29 mouse cellular contexts compared by ENCODE assay signal in genomic region chr4:154697476-154697875, GRCm38 (mm10). TPM values are rescaled to one million over a fixed set of nuclear protein-coding genes. Genes with fewer than 3 reads are reported as not detected.
DNase-seq lines count a peak whose midpoint lies in the region; ATAC-seq and TF ChIP-seq lines count a peak whose summit lies in the region.
"Had no signal": no experiment of that assay in that cellular context is flagged by ENCODE, and none has a peak within 500 bp of the region (broad histone marks: within the 10 kb centered on the region; RNA-seq: fewer than 3 reads in every experiment).

No protein-coding gene starts in this region.

- no peak overlapping the region for H3K4me2 ChIP-seq in forebrain, embryonic 13.5 days
- no peak overlapping the region for H3K4me2 ChIP-seq in limb, embryonic 14.5 days (replicated peaks; ENCODE audit: low read depth, low read length, severe bottlenecking)
- no peak overlapping the region for H3K4me2 ChIP-seq in lung, postnatal 0 days (replicated peaks; ENCODE audit: low read depth, low read length)
- H3K4me2 ChIP-seq: embryonic facial prominence, embryonic 15.5 days; hindbrain, embryonic 15.5 days had no signal

- H3K9me3 ChIP-seq in forebrain, embryonic 10.5 days: no peaks in the 10 kb centered on the region
- H3K9me3 ChIP-seq in forebrain, embryonic 13.5 days (replicated peaks): no peaks in the 10 kb centered on the region
- H3K9me3 ChIP-seq in limb, embryonic 14.5 days (ENCODE audit: control insufficient read depth, low read length): no peaks in the 10 kb centered on the region
- H3K9me3 ChIP-seq in lung, postnatal 0 days (ENCODE audit: low read length): no peaks in the 10 kb centered on the region
- H3K9me3 ChIP-seq: embryonic facial prominence, embryonic 15.5 days; hindbrain, embryonic 15.5 days had no signal

- no peak for ATAC-seq in forebrain, embryonic 13.5 days
- no peak for ATAC-seq in limb, embryonic 14.5 days (ENCODE audit: low FRiP score, low read depth)
- no peak for ATAC-seq in megakaryocyte progenitor cell, adult 5-6 weeks (replicated peaks; ENCODE audit: poor library complexity)
- ATAC-seq in lung, postnatal 0 days: no peak
- ATAC-seq: CD4-positive, CD25-positive, alpha-beta regulatory T cell, adult 4 months; forebrain, embryonic 16.5 days; intestine, embryonic 16.5 days had no signal

- no peak for TF ChIP-seq POLR2A in limb, embryonic 14.5 days (IDR thresholded peaks at IDR 0.05; ENCODE audit: borderline replicate concordance, extremely low read depth, insufficient read depth, insufficient read length)

- H3K27ac ChIP-seq in forebrain, embryonic 10.5 days: 0 out of 2 replicates have a peak overlapping the region, but pooled peaks have one; percentile 22
- H3K27ac ChIP-seq in forebrain, embryonic 13.5 days: no peak overlapping the region
- peak overlapping the region; percentile 50; the same call in 1 of the 2 replicates for H3K27ac ChIP-seq in limb, embryonic 14.5 days (replicated peaks; ENCODE audit: low read depth, low read length)
- no peak overlapping the region for H3K27ac ChIP-seq in lung, postnatal 0 days (ENCODE audit: low read length)
- H3K27ac ChIP-seq: embryonic facial prominence, embryonic 15.5 days; hindbrain, embryonic 15.5 days had no signal

- H3K4me1 ChIP-seq in forebrain, embryonic 10.5 days: peaks cover 42% of the 10 kb centered on the region
- peaks cover 28% of the 10 kb centered on the region for H3K4me1 ChIP-seq in forebrain, embryonic 13.5 days
- H3K4me1 ChIP-seq in limb, embryonic 14.5 days (ENCODE audit: control insufficient read depth, insufficient read depth, low read length): peaks cover 65% of the 10 kb centered on the region
- no peaks in the 10 kb centered on the region for H3K4me1 ChIP-seq in lung, postnatal 0 days (ENCODE audit: insufficient read depth, low read depth, low read length)
- H3K4me1 ChIP-seq: embryonic facial prominence, embryonic 15.5 days; hindbrain, embryonic 15.5 days had no signal

- no peak overlapping the region for H3K9ac ChIP-seq in forebrain, embryonic 13.5 days
- H3K9ac ChIP-seq in limb, embryonic 14.5 days (ENCODE audit: low read depth, low read length, severe bottlenecking): no peak overlapping the region
- no peak overlapping the region for H3K9ac ChIP-seq in lung, postnatal 0 days (replicated peaks; ENCODE audit: low read depth)
- H3K9ac ChIP-seq: embryonic facial prominence, embryonic 15.5 days; hindbrain, embryonic 15.5 days had no signal

- 90% methylated on average over 5 of the region's 5 CpGs for WGBS in forebrain, embryonic 10.5 days
- WGBS in forebrain, embryonic 13.5 days: 80% methylated on average over 5 of the region's 5 CpGs
- 60% methylated on average over 5 of the region's 5 CpGs for WGBS in limb, embryonic 14.5 days
- WGBS in lung, postnatal 0 days: 69% methylated on average over 5 of the region's 5 CpGs

- 0 out of 2 replicates have a peak, but pooled peaks cover 8% of the 10 kb centered on the region for H3K27me3 ChIP-seq in forebrain, embryonic 10.5 days (ENCODE audit: poor library complexity, severe bottlenecking)
- H3K27me3 ChIP-seq in forebrain, embryonic 13.5 days: no peaks in the 10 kb centered on the region
- H3K27me3 ChIP-seq in limb, embryonic 14.5 days (ENCODE audit: control insufficient read depth, insufficient read depth, low read length): no peaks in the 10 kb centered on the region
- H3K27me3 ChIP-seq in lung, postnatal 0 days (replicated peaks; ENCODE audit: insufficient read depth, low read length): no peaks in the 10 kb centered on the region

- DNase-seq in forebrain, embryonic 10.5 days (ENCODE audit: extremely low spot score, low spot score): no peak
- DNase-seq in kidney, adult 18-20 months: peak; percentile 1
- no peak for DNase-seq in kidney, adult 11 months
- no peak for DNase-seq in limb, embryonic 14.5 days (ENCODE audit: low spot score)
- DNase-seq in lung, postnatal 0 days (ENCODE audit: low spot score): no peak
- DNase-seq: adrenal gland, adult 8-10 months; B cell, adult 2 months; cerebellum, adult 11 months; cerebellum, adult 8-10 months; cerebellum, postnatal 36 days; gastrocnemius, postnatal 10 days; heart, postnatal 10 days; heart, postnatal 4 days had no signal

- no peaks in the 10 kb centered on the region for H3K36me3 ChIP-seq in forebrain, embryonic 10.5 days (replicated peaks)
- H3K36me3 ChIP-seq in forebrain, embryonic 13.5 days (ENCODE audit: poor library complexity, severe bottlenecking): no peaks in the 10 kb centered on the region
- no peaks in the 10 kb centered on the region for H3K36me3 ChIP-seq in limb, embryonic 14.5 days (ENCODE audit: control insufficient read depth, insufficient read depth, low read length)
- no peaks in the 10 kb centered on the region for H3K36me3 ChIP-seq in lung, postnatal 0 days (ENCODE audit: insufficient read depth, low read length)
- H3K36me3 ChIP-seq: embryonic facial prominence, embryonic 15.5 days; G1E; hindbrain, embryonic 15.5 days had no signal

- H3K4me3 ChIP-seq in forebrain, embryonic 10.5 days: no peak overlapping the region
- no peak overlapping the region for H3K4me3 ChIP-seq in forebrain, embryonic 13.5 days
- H3K4me3 ChIP-seq in limb, embryonic 14.5 days (replicated peaks; ENCODE audit: low read length): no peak overlapping the region
- H3K4me3 ChIP-seq in lung, postnatal 0 days (ENCODE audit: low read depth, low read length): no peak overlapping the region
- H3K4me3 ChIP-seq: embryonic facial prominence, embryonic 15.5 days; erythroblast, embryonic 14.5 days; hindbrain, embryonic 15.5 days had no signal

- TF ChIP-seq CTCF in lung, postnatal 0 days (IDR thresholded peaks at IDR 0.05): no peak

- TF ChIP-seq EP300 in lung, postnatal 0 days (IDR thresholded peaks at IDR 0.05): no peak

RNA-seq across cellular contexts. Expression of gene Actrt2, which starts 29.8 kb away (rescaled TPM):
- not detected in 2 replicates for polyA plus RNA-seq in forebrain, embryonic 10.5 days (2016; fragmentation: Nextera tagmentation; extraction: Ambion mirVana)
- polyA plus RNA-seq in forebrain, embryonic 13.5 days (2015; fragmentation: Nextera tagmentation; extraction: Ambion mirVana): not detected in 2 replicates
- polyA plus RNA-seq in limb, embryonic 14.5 days (2012; rRNA removed): not detected in 2 replicates
- polyA plus RNA-seq in limb, embryonic 14.5 days (2014; fragmentation: Nextera tagmentation; extraction: Ambion mirVana): not detected in 2 replicates
- not detected in 2 replicates for total RNA-seq in megakaryocyte progenitor cell, adult 5-6 weeks (2015)
- not detected in 2 replicates for total RNA-seq in megakaryocyte progenitor cell, adult 5-6 weeks (2017)
- not detected in 2 replicates for polyA plus RNA-seq in lung, postnatal 0 days (2015; fragmentation: Nextera tagmentation; extraction: Ambion mirVana)
- total RNA-seq: adrenal gland, adult 8-10 months; adrenal gland, postnatal 4 days; G1E; gastrocnemius, postnatal 10 days; gastrocnemius, postnatal 4 days; heart, adult 8-10 months; heart, postnatal 10 days; heart, postnatal 4 days had no signal
- polyA plus RNA-seq: brain, embryonic 14.5 days; CD4-positive, CD25-positive, alpha-beta regulatory T cell, adult 4 months; embryonic facial prominence, embryonic 15.5 days; erythroblast, embryonic 14.5 days; forebrain, embryonic 11.5 days; forebrain, embryonic 16.5 days; frontal cortex, adult 2 months; G1E; heart, embryonic 14.5 days; hindbrain, embryonic 15.5 days; intestine, embryonic 16.5 days had no signal

Comparison
In these comparisons a context has a peak if more than half of its experiments do, and no peak if none do; other contexts are left out.
1. H3K27ac ChIP-seq: peak in forebrain, embryonic 10.5 days (single experiment) and limb, embryonic 14.5 days (single experiment); none in forebrain, embryonic 13.5 days (single experiment) and lung, postnatal 0 days (single experiment).